Mouse (Mus musculus): ENCODE results near the gene Gpr25.

DNA sequence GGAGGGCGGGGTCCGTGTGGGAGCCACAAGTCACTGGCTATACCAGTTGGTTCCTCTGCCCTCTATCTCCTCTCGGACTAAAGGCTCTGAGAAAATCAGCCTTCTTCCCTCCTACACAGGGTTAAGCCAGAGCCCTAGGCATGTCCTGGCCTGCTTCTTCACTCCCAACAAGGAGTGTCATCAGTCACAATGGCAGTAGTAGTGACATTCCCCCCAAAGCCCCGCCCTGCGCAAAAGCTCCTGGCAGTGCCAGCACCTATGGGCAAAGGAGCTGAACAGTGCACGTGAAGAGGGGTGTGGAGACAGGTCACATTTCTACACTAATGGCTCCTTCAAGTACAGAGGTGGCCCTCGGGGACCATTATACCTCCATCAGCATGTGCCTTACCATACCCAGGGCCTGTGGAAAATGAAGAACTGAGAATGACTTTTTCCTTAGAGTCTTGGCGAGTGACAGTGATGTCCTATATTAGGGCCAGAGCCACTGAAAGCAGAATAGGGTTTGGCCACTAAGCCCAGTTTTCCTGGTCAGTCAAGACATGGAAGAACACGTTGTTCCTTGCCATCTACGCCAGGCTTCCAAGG is 36.8 kb downstream of the Gpr25 start:
- TF ChIP-seq POLR2A (IDR thresholded peaks at IDR 0.05; ENCODE audit: insufficient read length, low read depth), result no peak
- no peak for TF ChIP-seq CEBPB (IDR thresholded peaks at IDR 0.05; ENCODE audit: insufficient read depth, poor library complexity, severe bottlenecking)
- no peak for TF ChIP-seq REST (IDR thresholded peaks at IDR 0.05; ENCODE audit: insufficient read depth, insufficient read length)
